Mouse (Mus musculus) kidney, adult 9 months (tissue): ENCODE data around the gene Babam2.

Source experiments
- DNase-seq: peaks from one replicate; pipeline ENCODE4 v3.0.0; 2022

Babam2 gene

GRCm38 (mm10) chr5:31697644-31698296 lies at the start of gene Babam2:
TSS of gene Babam2 (plus strand) at chr5:31697684.
- peak; percentile 93 for DNase-seq

- no peak for DNase-seq
Observed at GRCm38 (mm10) chr5:31650518-31651288, 46.8 kb upstream of the Babam2 start.

GRCm38 (mm10) chr5:31655688-31656190 lies 41.7 kb upstream of the Babam2 start:
- DNase-seq, result no peak

GRCm38 (mm10) chr5:31666176-31666575 lies 31.3 kb upstream of the Babam2 start:
- no peak for DNase-seq

- DNase-seq, result no peak
Observed at GRCm38 (mm10) chr5:31668325-31668968, 29.0 kb upstream of the Babam2 start.

GRCm38 (mm10) chr5:31669984-31670383 lies 27.5 kb upstream of the Babam2 start:
- no peak for DNase-seq

- DNase-seq, result no peak
Observed at GRCm38 (mm10) chr5:31671137-31671536, 26.3 kb upstream of the Babam2 start.

- DNase-seq, result no peak
Observed at GRCm38 (mm10) chr5:31673431-31673830, 24.1 kb upstream of the Babam2 start.

- no peak for DNase-seq
Observed at GRCm38 (mm10) chr5:31678000-31678399, 19.5 kb upstream of the Babam2 start.

GRCm38 (mm10) chr5:31680183-31680582 lies 17.3 kb upstream of the Babam2 start:
- no peak for DNase-seq

GRCm38 (mm10) chr5:31682305-31682704 lies 15.2 kb upstream of the Babam2 start:
- DNase-seq, result no peak

- DNase-seq, result no peak
Observed at GRCm38 (mm10) chr5:31686040-31686439, 11.4 kb upstream of the Babam2 start.

- DNase-seq, result no peak
Observed at GRCm38 (mm10) chr5:31687972-31688371, 9.5 kb upstream of the Babam2 start.

GRCm38 (mm10) chr5:31693191-31693590 lies 4.3 kb upstream of the Babam2 start:
- no peak for DNase-seq

GRCm38 (mm10) chr5:31696971-31697643 lies 377 bp upstream of the Babam2 start, which contains the start of gene Rbks:
TSS of gene Rbks (minus strand) at chr5:31697627.
- peak; percentile 39 for DNase-seq

GRCm38 (mm10) chr5:31698297-31698726 lies 828 bp downstream of the Babam2 start:
- DNase-seq, result peak; percentile 89

GRCm38 (mm10) chr5:31698931-31699330 lies 1.4 kb downstream of the Babam2 start:
- DNase-seq, result no peak

GRCm38 (mm10) chr5:31699397-31699796 lies 1.9 kb downstream of the Babam2 start:
- DNase-seq, result no peak

GRCm38 (mm10) chr5:31704971-31705370 lies 7.5 kb downstream of the Babam2 start:
- DNase-seq, result no peak

GRCm38 (mm10) chr5:31706826-31707225 lies 9.3 kb downstream of the Babam2 start:
- no peak for DNase-seq

- DNase-seq, result no peak
Observed at GRCm38 (mm10) chr5:31709389-31709788, 11.9 kb downstream of the Babam2 start.

- DNase-seq, result peak; percentile 24
Observed at GRCm38 (mm10) chr5:31713280-31713711, 15.8 kb downstream of the Babam2 start.

- DNase-seq, result no peak
Observed at GRCm38 (mm10) chr5:31713841-31714264, 16.4 kb downstream of the Babam2 start.
